Mouse (Mus musculus) heart, embryonic 11.5 days (tissue): ENCODE measurements around the gene Tcf7l1. TPM values are rescaled to one million over a fixed set of nuclear protein-coding genes. Genes with fewer than 3 reads are reported as not detected.

Experiments used
- ATAC-seq: fragments of 200-750 bp; cut with Nextera tagmentation; replicated peaks from 2 replicates; pipeline ENCODE4 v1.8.0; 2017; ENCODE audit warnings: moderate library complexity; ENCODE audit not compliant: insufficient number of reproducible peaks, low FRiP score, low TSS enrichment
- H3K27ac ChIP-seq: fragments of 300-500 bp; sonication (generic); 2 replicates; pipeline ENCODE4 v1.5.1; 2014; ENCODE audit warnings: mild to moderate bottlenecking, low read depth, low read length
- H3K27me3 ChIP-seq: fragments of 300-500 bp; sonication (generic); 2 replicates; pipeline ENCODE4 v1.6.1; 2014; ENCODE audit warnings: mild to moderate bottlenecking, low read length, mixed read lengths; ENCODE audit not compliant: control insufficient read depth, insufficient read depth
- H3K36me3 ChIP-seq: fragments of 300-500 bp; sonication (generic); 2 replicates; pipeline ENCODE4 v1.6.1; 2014; ENCODE audit warnings: mild to moderate bottlenecking, low read length, moderate library complexity, mixed read lengths; ENCODE audit not compliant: control insufficient read depth, insufficient read depth
- H3K4me1 ChIP-seq: fragments of 300-500 bp; sonication (generic); 2 replicates; pipeline ENCODE4 v1.6.1; 2014; ENCODE audit warnings: low read length; ENCODE audit not compliant: control insufficient read depth, insufficient read depth
- H3K4me2 ChIP-seq: fragments of 300-500 bp; sonication (generic); 2 replicates; pipeline ENCODE4 v1.6.1; 2014; ENCODE audit warnings: mild to moderate bottlenecking, moderate library complexity
- H3K4me3 ChIP-seq: fragments of 300-500 bp; sonication (generic); 2 replicates; pipeline ENCODE4 v1.5.1; 2014; ENCODE audit warnings: low read depth, low read length
- H3K9ac ChIP-seq: fragments of 300-500 bp; sonication (generic); 2 replicates; pipeline ENCODE4 v1.6.1; 2014; ENCODE audit warnings: mild to moderate bottlenecking, low read depth, low read length, moderate library complexity
- H3K9me3 ChIP-seq: fragments of 300-500 bp; sonication (generic); replicated peaks from 2 replicates; pipeline ENCODE4 v1.6.1; 2016; ENCODE audit warnings: low read length; ENCODE audit not compliant: control insufficient read depth
- WGBS: fragments of 180-500 bp; shearing (Covaris S2); extraction: QIAGEN DNeasy Blood & Tissue Kit; methylation state at CpG from one replicate; pipeline ENCODE4 v1.1.7; 2014; ENCODE audit not compliant: insufficient replicate concordance; 5-methylcytosine and 5-hydroxymethylcytosine counted together
- polyA plus RNA-seq: library from polyadenylated mRNA; unstranded; fragments of >200 nt; fragmentation: Nextera tagmentation; extraction: Ambion mirVana; gene quantifications from 2 replicates; pipeline ENCODE4 v1.2.1, GENCODE M21; 2014

Tcf7l1 gene
- polyA plus RNA-seq, 1 experiment from 2014 or later: 15.7 TPM

DNA sequence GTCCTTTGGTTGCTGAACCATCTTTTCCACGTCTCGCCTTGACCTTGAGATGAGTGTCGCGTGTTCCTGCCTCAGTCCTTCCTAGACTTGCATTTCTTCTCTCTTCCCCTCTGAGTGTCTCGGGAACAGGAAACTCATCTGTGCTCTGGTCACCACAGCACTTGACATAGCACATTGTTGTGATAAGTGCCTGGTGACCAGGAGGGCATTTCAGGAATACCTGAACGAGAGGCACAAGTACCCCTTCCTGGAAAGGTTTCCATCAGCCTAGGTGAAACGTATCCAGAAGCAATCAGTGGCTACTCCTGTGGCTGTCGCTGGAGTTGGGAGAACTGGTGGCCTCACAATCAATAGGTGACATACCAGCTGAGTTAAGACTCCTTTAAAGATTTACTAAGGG lies 124.8 kb downstream of the Tcf7l1 start:
- H3K36me3 ChIP-seq: no peaks in the 10 kb centered on the region
- H3K27ac ChIP-seq: peak overlapping the region; percentile 58
- H3K27me3 ChIP-seq: no peaks in the 10 kb centered on the region
- H3K9me3 ChIP-seq: no peaks in the 10 kb centered on the region
- H3K4me2 ChIP-seq: peak overlapping the region; percentile 41
- H3K4me3 ChIP-seq: no peak overlapping the region
- ATAC-seq: no peak
- WGBS: 20% methylated on average over 8 of the region's 8 CpGs
- H3K4me1 ChIP-seq: peaks cover 41% of the 10 kb centered on the region
- no peak overlapping the region for H3K9ac ChIP-seq

- peak overlapping the region; percentile 58 for H3K27ac ChIP-seq
- peaks cover 41% of the 10 kb centered on the region for H3K4me1 ChIP-seq
- H3K36me3 ChIP-seq: no peaks in the 10 kb centered on the region
- no peaks in the 10 kb centered on the region for H3K9me3 ChIP-seq
- no peak overlapping the region for H3K4me2 ChIP-seq
- 7% methylated on average over 1 of the region's 1 CpGs for whole genome bisulfite sequencing
- no peaks in the 10 kb centered on the region for H3K27me3 ChIP-seq
- peak; percentile 66 for ATAC-seq
- no peak overlapping the region for H3K4me3 ChIP-seq
- H3K9ac ChIP-seq: no peak overlapping the region
Measured at GRCm38 (mm10) chr6:72663000-72663399, 126.1 kb downstream of the Tcf7l1 start.

DNA sequence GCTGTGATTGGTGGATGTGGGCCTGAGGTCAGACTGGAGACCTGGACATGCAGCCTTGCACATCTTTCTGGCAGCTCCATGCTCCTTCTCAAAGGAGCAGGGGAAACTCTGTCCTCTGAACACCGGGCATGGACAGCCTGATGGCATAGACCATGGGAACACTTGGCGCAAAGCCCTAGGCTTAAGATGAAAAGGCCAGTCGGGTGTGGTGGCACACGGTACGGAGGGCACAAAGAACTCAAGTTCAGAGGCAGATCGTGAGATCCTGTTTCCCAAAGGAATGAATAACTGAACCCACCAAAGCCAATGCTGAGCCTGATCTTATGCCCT lies 128.7 kb downstream of the Tcf7l1 start:
- H3K36me3 ChIP-seq: no peaks in the 10 kb centered on the region
- peaks cover 45% of the 10 kb centered on the region for H3K4me1 ChIP-seq
- no peaks in the 10 kb centered on the region for H3K9me3 ChIP-seq
- H3K27me3 ChIP-seq: no peaks in the 10 kb centered on the region
- no peak overlapping the region for H3K4me2 ChIP-seq
- no peak overlapping the region for H3K4me3 ChIP-seq
- ATAC-seq: no peak
- no peak overlapping the region for H3K9ac ChIP-seq
- H3K27ac ChIP-seq: peak overlapping the region; percentile 0; the same call in 1 of the 2 replicates
- 80% methylated on average over 6 of the region's 6 CpGs for WGBS

DNA sequence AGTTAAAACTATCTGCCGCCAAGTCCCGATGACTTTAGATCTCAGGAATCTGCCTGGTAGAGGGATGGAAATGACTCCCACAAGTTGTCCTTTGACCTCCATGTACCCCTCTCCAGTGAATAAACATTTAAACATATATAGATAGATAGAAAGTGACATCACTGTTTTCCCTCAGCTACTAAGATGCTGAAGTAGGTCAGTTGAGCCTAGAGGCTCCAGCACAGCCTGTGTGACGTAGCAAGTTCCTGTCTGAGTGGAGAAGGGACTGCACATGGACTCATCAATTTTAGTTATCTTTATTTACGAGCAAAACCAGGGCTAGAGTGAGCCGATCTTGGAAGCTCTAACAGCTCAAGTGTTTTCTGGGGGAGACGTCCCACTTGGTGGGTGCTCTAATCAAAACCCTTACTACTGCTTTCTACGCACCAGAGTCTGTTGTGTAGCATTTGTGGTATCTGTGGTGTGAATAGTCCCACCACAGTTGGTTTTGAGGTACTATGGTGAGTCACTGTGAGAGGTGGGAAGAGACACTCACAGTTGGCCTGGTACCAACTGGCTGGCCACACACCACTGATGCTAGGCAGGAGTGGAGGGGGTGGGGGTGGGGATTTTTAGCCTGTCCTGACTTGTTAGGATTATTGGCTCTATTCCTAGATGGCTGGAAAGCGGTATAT lies 129.2 kb downstream of the Tcf7l1 start:
- Histone ChIP-seq H3K27ac (peak overlapping the region; percentile 0; the same call in 1 of the 2 replicates), H3K9ac (no peak overlapping the region), H3K27me3 (no peaks in the 10 kb centered on the region), H3K4me1 (peaks cover 49% of the 10 kb centered on the region), H3K4me2 (no peak overlapping the region), H3K36me3 (no peaks in the 10 kb centered on the region), H3K4me3 (no peak overlapping the region), H3K9me3 (no peaks in the 10 kb centered on the region)
- ATAC-seq: no peak
- WGBS: 53% methylated on average over 8 of the region's 8 CpGs

- WGBS: 59% methylated on average over 3 of the region's 3 CpGs
- no peaks in the 10 kb centered on the region for H3K36me3 ChIP-seq
- H3K4me1 ChIP-seq: peaks cover 34% of the 10 kb centered on the region
Measured at GRCm38 (mm10) chr6:72658006-72658405, 131.0 kb downstream of the Tcf7l1 start.

DNA sequence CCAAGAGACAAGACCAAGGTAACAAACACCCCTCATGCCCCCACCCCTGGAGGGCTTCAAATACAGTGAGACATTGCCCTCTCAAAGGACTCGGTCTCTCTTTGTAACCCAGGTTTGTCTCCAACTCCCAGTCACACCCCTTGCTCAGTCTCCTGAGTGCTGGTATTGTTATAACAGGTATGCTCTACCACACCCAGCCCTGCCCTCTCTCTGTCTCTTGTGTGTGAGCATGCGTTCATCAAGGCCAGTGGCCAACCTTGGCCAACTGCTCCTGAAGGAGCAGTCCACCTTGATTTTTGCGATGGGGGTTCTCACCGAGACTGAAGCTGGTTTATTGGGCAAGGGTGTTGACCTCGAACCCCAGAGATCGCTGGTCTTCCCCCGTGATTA lies 133.0 kb downstream of the Tcf7l1 start:
- no peaks in the 10 kb centered on the region for H3K36me3 ChIP-seq
- peak overlapping the region; percentile 72 for H3K27ac ChIP-seq
- no peaks in the 10 kb centered on the region for H3K27me3 ChIP-seq
- 85% methylated on average over 7 of the region's 7 CpGs for WGBS
- no peaks in the 10 kb centered on the region for H3K9me3 ChIP-seq
- H3K4me1 ChIP-seq: peaks cover 24% of the 10 kb centered on the region
- H3K4me2 ChIP-seq: peak overlapping the region; percentile 56
- ATAC-seq: no peak
- H3K9ac ChIP-seq: peak overlapping the region; percentile 43; the same call in 1 of the 2 replicates
- no peak overlapping the region for H3K4me3 ChIP-seq

More at GRCm38 (mm10) chr6:72658006-72658405, 131.0 kb downstream of the Tcf7l1 start:
- H3K4me3 ChIP-seq: no peak overlapping the region
- H3K4me2 ChIP-seq: no peak overlapping the region
- no peak for ATAC-seq
- no peak overlapping the region for H3K9ac ChIP-seq
- no peaks in the 10 kb centered on the region for H3K27me3 ChIP-seq
- no peaks in the 10 kb centered on the region for H3K9me3 ChIP-seq
- H3K27ac ChIP-seq: no peak overlapping the region

- peak overlapping the region; percentile 56 for H3K4me2 ChIP-seq
- no peaks in the 10 kb centered on the region for H3K27me3 ChIP-seq
- no peaks in the 10 kb centered on the region for H3K36me3 ChIP-seq
- peak; percentile 60 for ATAC-seq
- H3K9ac ChIP-seq: peak overlapping the region; percentile 43; the same call in 1 of the 2 replicates
- 29% methylated on average over 20 of the region's 20 CpGs for WGBS
- peaks cover 18% of the 10 kb centered on the region for H3K4me1 ChIP-seq
- peak overlapping the region; percentile 72 for H3K27ac ChIP-seq
- peak overlapping the region; percentile 21 for H3K4me3 ChIP-seq
- no peaks in the 10 kb centered on the region for H3K9me3 ChIP-seq
Measured at GRCm38 (mm10) chr6:72655309-72656052, 133.6 kb downstream of the Tcf7l1 start.

GRCm38 (mm10) chr6:72654355-72654754 lies 134.7 kb downstream of the Tcf7l1 start:
- Histone ChIP-seq H3K27ac (0 out of 2 replicates have a peak overlapping the region, but pooled peaks have one; percentile 29), H3K4me3 (no peak overlapping the region), H3K36me3 (no peaks in the 10 kb centered on the region), H3K4me1 (peaks cover 11% of the 10 kb centered on the region), H3K27me3 (no peaks in the 10 kb centered on the region), H3K9me3 (no peaks in the 10 kb centered on the region), H3K9ac (no peak overlapping the region), H3K4me2 (no peak overlapping the region)
- no peak for ATAC-seq
- 85% methylated on average over 6 of the region's 6 CpGs for WGBS
